Mouse (Mus musculus): ENCODE data around the gene Gm45799. TPM values are rescaled to one million over a fixed set of nuclear protein-coding genes. Genes with fewer than 3 reads are reported as not detected.
A peak's percentile ranks its signal among the peaks of the same experiment; 100 is the strongest.

Gene Gm45799
- total RNA-seq (2021): 1 to 10 TPM; 1.9 to 4.8 TPM
- long read RNA-seq, experiment 1, partial matches to known transcripts: 1 of 3 reads
- long read RNA-seq, experiment 1, other reads (novel, unspliced or antisense): 1 of 3 reads
- long read RNA-seq, experiment 2, partial matches to known transcripts: 0 of 4 reads
- long read RNA-seq, experiment 2, other reads (novel, unspliced or antisense): 4 of 4 reads

- intact Hi-C loops (cut with DNase I): loop anchor here (5.0 kb wide), 1 partner anchor 97 kb away; the partner anchor contains the start of genes Ilk and Rrp8
- peak; percentile 93 to 98 for DNase-seq
Measured at GRCm38 (mm10) chr7:105640233-105640893, at the start of gene Gm45799, which contains the start of gene Arfip2. Gm45799 (plus strand) TSS chr7:105640552. Arfip2 (minus strand) TSS chr7:105640416.

GRCm38 (mm10) chr7:105602860-105603623 is 37.3 kb upstream of the Gm45799 start:
- DNase-seq: peak; percentile 71 to 80
- intact Hi-C loops (cut with DNase I): loop anchor here (5.0 kb wide), 1 partner anchor 51 kb away; the partner anchor contains the start of gene Smpd1

GRCm38 (mm10) chr7:105608467-105608866 is 31.9 kb upstream of the Gm45799 start:
- DNase-seq: no peak
- intact Hi-C loops (cut with DNase I): no loop called here

GRCm38 (mm10) chr7:105611767-105612166 is 28.6 kb upstream of the Gm45799 start:
- intact Hi-C loops (cut with DNase I): no loop called here
- no peak for DNase-seq

GRCm38 (mm10) chr7:105614400-105614799 is 26.0 kb upstream of the Gm45799 start:
- intact Hi-C loops (cut with DNase I): no loop called here

GRCm38 (mm10) chr7:105615720-105616119 is 24.6 kb upstream of the Gm45799 start:
- intact Hi-C loops (cut with DNase I): no loop called here
- no peak for DNase-seq

More at GRCm38 (mm10) chr7:105614400-105614799, 26.0 kb upstream of the Gm45799 start:
- no peak for DNase-seq

GRCm38 (mm10) chr7:105616561-105616960 is 23.8 kb upstream of the Gm45799 start:
- intact Hi-C loops (cut with DNase I): no loop called here

GRCm38 (mm10) chr7:105617810-105618209 is 22.5 kb upstream of the Gm45799 start:
- intact Hi-C loops (cut with DNase I): no loop called here
- DNase-seq: no peak

More at GRCm38 (mm10) chr7:105616561-105616960, 23.8 kb upstream of the Gm45799 start:
- no peak for DNase-seq

- no peak for DNase-seq
- intact Hi-C loops (cut with DNase I): no loop called here
Measured at GRCm38 (mm10) chr7:105619701-105620100, 20.7 kb upstream of the Gm45799 start.

GRCm38 (mm10) chr7:105621053-105621452 is 19.3 kb upstream of the Gm45799 start:
- intact Hi-C loops (cut with DNase I): no loop called here
- DNase-seq: no peak

- intact Hi-C loops (cut with DNase I): no loop called here
- DNase-seq: no peak
Measured at GRCm38 (mm10) chr7:105621646-105622292, 18.6 kb upstream of the Gm45799 start.

- intact Hi-C loops (cut with DNase I): loop anchor here (5.0 kb wide), 1 partner anchor 223 kb away; the partner anchor contains the start of genes Cnga4 and Fam160a2
- DNase-seq: no peak
Measured at GRCm38 (mm10) chr7:105625397-105625796, 15.0 kb upstream of the Gm45799 start.

GRCm38 (mm10) chr7:105628633-105629032 is 11.7 kb upstream of the Gm45799 start:
- DNase-seq: peak; percentile 74 to 82
- intact Hi-C loops (cut with DNase I): loop anchor here (5.0 kb wide), 1 partner anchor 226 kb away; the partner anchor contains the start of genes Cnga4 and Fam160a2

GRCm38 (mm10) chr7:105632551-105632972 is 7.8 kb upstream of the Gm45799 start:
- DNase-seq: no peak

GRCm38 (mm10) chr7:105633127-105633800 is 7.1 kb upstream of the Gm45799 start, which contains the start of gene Trim3:
Trim3 (minus strand) TSS chr7:105633571.
- intact Hi-C loops (cut with DNase I): loop anchor here (5.0 kb wide), 1 partner anchor 179 kb away; the partner anchor contains the start of gene Mrpl17

More at GRCm38 (mm10) chr7:105632551-105632972, 7.8 kb upstream of the Gm45799 start:
- intact Hi-C loops (cut with DNase I): loop anchor here (5.0 kb wide), 1 partner anchor 180 kb away; the partner anchor contains the start of gene Mrpl17

GRCm38 (mm10) chr7:105633801-105634135 is 6.6 kb upstream of the Gm45799 start:
- DNase-seq: no peak
- intact Hi-C loops (cut with DNase I): loop anchor here (5.0 kb wide), 1 partner anchor 179 kb away; the partner anchor contains the start of gene Mrpl17

More at GRCm38 (mm10) chr7:105633127-105633800, 7.1 kb upstream of the Gm45799 start, which contains the start of gene Trim3:
- peak; percentile 95 for DNase-seq

GRCm38 (mm10) chr7:105634272-105634920 is 6.0 kb upstream of the Gm45799 start:
- intact Hi-C loops (cut with DNase I): loop anchor here (5.0 kb wide), 1 partner anchor 178 kb away; the partner anchor contains the start of gene Mrpl17

GRCm38 (mm10) chr7:105635726-105636125 is 4.6 kb upstream of the Gm45799 start:
- peak in 1 of 2 experiments; percentile 37 for DNase-seq
- intact Hi-C loops (cut with DNase I): loop anchor here (5.0 kb wide), 1 partner anchor 148 kb away; no protein-coding TSS in a partner anchor

More at GRCm38 (mm10) chr7:105634272-105634920, 6.0 kb upstream of the Gm45799 start:
- no peak for DNase-seq

All from heart, postnatal 14 days (tissue).